Mouse (Mus musculus) brown adipose tissue, adult 24 weeks (tissue): Measurements from ENCODE around the gene Gm20903. TPM values are rescaled to one million over a fixed set of nuclear protein-coding genes. Genes with fewer than 3 reads are reported as not detected.
"Not testable (repeated sequence)": the region's sequence is repeated elsewhere in the genome, so short reads cannot be mapped to it uniquely, and the experiment has no call there.

Experiments
- H3K27ac ChIP-seq: fragments of 200-500 bp; replicated peaks from 2 replicates; pipeline ENCODE4 v1.5.1; 2012; ENCODE audit warnings: low read depth, mild to moderate bottlenecking, low read length
- H3K4me1 ChIP-seq: fragments of 200-500 bp; 2 replicates; pipeline ENCODE4 v1.6.1; 2012; ENCODE audit warnings: low read length, mixed read lengths; ENCODE audit not compliant: control insufficient read depth, insufficient read depth, insufficient read length
- H3K4me3 ChIP-seq: fragments of 200-500 bp; 2 replicates; pipeline ENCODE4 v1.5.1; 2012; ENCODE audit warnings: low read depth, mild to moderate bottlenecking, low read length, moderate library complexity; ENCODE audit not compliant: insufficient read depth
- polyA plus RNA-seq: library from polyadenylated mRNA; stranded (reverse); fragments of >200 nt; gene quantifications from 2 replicates; pipeline ENCODE4 v1.2.4, GENCODE M21; 2012; ENCODE audit not compliant: missing spikeins, insufficient read depth, insufficient read length

The Gm20903 gene
- not detected in 2 replicates for polyA plus RNA-seq

DNA sequence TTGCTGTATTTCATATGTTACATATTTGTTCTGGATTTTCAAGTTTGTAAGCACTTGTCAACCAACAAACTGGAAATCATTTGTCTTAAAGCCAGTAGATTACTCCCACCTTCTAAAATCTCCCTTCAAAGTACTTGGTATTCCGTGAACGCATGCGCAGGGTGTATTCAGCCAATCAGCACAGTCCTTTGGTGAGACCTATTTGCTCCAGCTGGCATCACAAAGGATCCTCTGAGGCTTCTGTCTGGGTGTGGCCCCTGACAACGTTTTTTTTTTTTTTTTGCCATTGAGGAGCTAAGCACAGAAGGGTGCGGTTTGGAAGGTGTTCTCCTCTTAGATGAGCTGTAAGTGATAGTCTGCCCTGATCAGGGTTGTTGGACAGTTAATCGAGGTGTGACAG, at the start of gene Gm20903:
TSS of gene Gm20903 (plus strand) at position 301 of the 400 bp plus-strand sequence.
- not testable (repeated sequence) for H3K4me1 ChIP-seq, H3K27ac ChIP-seq, H3K4me3 ChIP-seq
